Mouse (Mus musculus): ENCODE results near the gene Loxl1.

The Loxl1 gene

GRCm38 (mm10) chr9:58312944-58313359 is at the start of gene Loxl1:
TSS of gene Loxl1 (minus strand) at chr9:58313186.
- DNase-seq (ENCODE audit: low read depth) = no peak

- DNase-seq (ENCODE audit: low read depth) = no peak
These were observed 49.0 kb upstream of the Loxl1 start for GRCm38 (mm10) chr9:58361956-58362355.

DNA sequence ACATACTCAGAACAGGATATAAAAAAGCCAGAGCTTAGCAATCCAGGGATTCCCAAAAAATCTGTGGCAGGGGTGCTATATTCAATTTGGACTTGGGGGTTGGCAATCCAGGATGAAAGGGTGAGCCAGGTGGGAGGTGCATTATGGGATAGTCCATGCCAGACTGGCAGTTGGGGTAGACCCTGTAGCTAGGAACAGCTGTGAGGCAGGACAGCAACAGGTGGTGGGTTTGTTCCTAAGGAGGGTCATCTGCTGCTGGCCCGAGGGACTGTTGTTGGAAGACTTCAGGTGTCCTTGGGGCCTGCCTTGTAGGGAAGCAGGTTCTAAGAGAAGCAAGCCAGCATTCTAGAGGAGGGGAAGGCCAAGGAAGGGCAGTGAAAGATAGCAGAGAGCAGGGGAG is 48.4 kb upstream of the Loxl1 start:
- DNase-seq (ENCODE audit: low read depth) = no peak

DNA sequence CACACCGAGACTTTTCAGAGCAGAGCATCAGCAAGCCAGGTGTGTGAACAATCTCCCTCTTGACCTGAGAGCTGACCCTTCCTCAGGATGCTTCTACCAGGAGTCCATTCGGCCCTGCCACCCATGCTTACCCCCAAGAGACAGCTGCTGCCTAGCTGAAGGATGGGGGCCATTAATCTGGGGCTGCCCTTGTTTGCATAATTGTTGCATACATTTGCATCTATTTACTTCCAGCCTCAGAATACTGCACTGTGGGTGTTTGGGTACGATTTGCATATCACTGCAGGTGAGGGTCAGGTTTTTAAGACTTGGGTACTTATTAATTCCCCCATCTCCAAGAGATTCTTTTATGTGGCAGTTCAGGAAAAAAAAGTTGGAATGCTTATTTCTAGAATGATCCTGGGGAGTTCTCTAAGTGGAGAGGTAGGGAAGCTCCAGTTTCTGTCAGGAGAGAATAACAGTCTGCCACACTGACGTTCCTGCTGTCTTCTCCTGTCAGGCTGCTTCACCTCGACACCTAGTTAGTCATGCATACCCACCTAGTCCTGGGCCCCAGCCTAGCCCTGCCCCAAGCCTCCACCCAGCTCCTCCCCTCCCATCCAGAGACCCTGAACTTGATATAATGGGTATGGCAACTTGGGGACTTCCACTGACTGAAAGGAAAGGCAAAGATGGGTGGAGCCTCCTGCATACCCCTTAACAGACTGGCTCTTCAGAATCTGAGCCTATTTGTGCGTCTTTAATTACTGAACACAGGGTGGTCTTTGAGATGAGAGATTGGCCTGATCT is 42.5 kb upstream of the Loxl1 start:
- DNase-seq (ENCODE audit: low read depth) = no peak

GRCm38 (mm10) chr9:58354701-58355100 is 41.7 kb upstream of the Loxl1 start:
- no peak for DNase-seq (ENCODE audit: low read depth)

- DNase-seq (ENCODE audit: low read depth) = no peak
These were observed 40.2 kb upstream of the Loxl1 start for GRCm38 (mm10) chr9:58353224-58353623.

GRCm38 (mm10) chr9:58347795-58348194 is 34.8 kb upstream of the Loxl1 start:
- DNase-seq (ENCODE audit: low read depth) = no peak

- no peak for DNase-seq (ENCODE audit: low read depth)
These were observed 33.5 kb upstream of the Loxl1 start for GRCm38 (mm10) chr9:58346498-58346897.

DNA sequence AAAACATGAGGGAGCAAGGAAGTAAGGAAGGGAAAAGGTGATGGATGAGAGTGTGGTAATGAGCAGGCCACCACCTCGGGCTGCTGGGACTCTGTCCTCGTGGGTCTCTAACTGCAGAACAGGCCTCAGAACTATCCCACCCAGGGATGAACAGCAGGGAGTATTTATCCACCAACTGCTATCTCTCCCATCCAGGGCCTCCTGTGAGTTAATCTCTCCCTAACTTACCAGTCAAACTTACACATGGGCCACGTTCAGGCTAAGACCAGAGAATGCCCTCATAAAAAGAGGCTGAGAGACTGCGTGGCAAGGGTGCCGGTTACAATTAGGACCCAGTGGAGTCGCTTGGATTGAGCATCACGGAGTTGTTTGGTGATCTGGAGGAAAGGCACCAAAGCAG is 33.0 kb upstream of the Loxl1 start:
- DNase-seq (ENCODE audit: low read depth) = no peak

DNA sequence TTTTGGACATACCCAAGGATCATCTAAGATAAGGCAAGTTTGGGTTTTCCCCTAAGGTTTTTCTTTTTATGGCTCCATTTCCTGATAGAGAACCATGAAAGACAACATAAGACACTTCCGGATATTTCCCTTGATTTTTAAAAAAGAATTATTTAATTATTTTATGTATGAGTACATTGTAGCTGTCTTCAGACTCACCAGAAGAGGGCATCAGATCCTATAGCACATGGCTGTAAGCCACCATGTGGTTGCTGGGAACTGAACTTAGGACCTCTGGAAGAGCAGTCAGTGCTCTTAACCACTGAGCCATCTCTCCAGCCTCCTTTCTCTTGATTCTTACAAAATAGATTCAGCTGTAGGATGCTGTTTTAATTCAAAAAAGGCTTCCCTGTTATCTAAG is 28.8 kb upstream of the Loxl1 start:
- no peak for DNase-seq (ENCODE audit: low read depth)

DNA sequence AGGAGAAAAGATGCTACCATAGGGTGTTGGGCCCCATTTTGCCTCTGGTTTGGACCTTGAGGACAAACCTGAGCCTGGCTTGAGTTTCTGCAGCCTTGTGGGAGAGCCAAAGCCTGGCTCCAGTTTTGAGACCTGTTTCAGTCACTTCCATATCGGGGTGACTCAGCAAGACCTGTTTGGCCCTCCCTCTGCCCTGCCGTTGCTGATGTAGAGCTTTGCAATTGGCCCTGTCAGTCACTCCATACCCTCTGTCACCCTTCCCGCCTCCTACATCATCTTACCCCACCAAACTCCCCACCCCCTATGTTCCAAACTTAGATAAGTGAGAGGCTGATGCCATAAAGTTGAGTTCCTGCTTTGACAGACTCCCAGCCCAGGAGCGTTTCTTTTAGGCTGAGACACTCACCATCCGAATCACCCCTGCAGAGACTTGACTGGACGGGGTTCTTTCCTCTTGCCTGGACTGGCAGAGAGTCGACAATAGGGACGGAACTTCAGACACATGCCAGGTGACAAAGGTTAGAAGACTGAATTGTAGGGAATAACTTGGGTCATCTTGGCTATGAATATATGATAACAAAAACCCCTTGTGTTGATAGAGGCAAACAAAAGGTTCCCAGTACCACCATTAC is 23.8 kb upstream of the Loxl1 start:
- no peak for DNase-seq (ENCODE audit: low read depth)

DNA sequence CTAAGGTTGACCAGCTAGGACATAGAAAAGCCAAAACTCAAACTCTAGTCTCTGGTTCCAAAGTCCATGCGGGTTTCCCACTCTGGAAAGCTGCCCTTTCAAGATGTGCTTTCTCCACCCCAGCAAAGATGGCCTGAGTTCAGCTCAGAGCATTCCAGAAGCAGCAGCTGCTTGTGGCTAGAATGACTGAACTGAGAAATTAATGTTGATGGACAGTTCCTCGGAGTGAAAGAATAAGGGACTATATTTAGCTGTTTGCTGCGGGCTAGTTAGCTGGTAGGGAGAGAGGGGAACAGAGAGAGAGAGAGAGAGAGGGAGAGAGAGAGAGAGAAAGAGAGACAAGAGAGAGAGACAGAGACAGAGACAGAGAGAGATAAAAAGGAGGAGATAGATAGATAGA is 18.3 kb upstream of the Loxl1 start:
- no peak for DNase-seq (ENCODE audit: low read depth)

- DNase-seq (ENCODE audit: low read depth) = no peak
These were observed 17.3 kb upstream of the Loxl1 start for GRCm38 (mm10) chr9:58330293-58330692.

- no peak for DNase-seq (ENCODE audit: low read depth)
These were observed 14.4 kb upstream of the Loxl1 start for GRCm38 (mm10) chr9:58327382-58327781.

DNA sequence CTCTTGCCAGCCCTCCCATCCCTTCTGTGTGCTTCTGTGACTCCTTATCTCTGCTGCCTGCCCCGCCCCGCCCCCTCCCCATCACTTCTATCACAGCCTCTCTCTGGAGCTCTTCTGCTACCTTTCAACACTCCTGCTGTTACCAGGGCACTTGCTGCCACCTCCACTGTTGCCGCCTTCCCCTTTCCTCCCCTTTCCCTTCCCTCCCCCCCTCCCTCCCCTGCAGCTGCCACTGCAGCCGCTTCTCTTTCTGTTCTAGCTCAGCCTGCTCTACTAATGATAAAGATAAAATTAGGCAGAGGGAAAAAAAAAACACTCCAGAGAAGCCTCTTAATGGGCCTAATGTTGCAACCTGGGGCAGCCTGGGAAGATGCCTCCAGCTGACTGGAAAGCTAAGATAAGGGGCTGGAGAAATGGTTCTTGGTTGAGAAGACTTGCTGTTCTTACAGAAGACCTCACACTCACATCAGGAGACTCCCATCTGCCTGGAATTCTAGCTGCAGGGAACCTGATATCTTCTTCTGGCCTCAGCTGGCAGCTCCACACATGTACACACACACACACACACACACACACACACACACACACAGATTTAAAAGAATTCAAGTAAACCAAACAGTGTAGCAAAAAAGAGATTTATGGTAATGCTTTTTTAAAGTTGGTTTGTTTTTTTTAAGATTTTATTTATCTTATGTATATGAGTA is 13.6 kb upstream of the Loxl1 start:
- DNase-seq (ENCODE audit: low read depth) = no peak

GRCm38 (mm10) chr9:58321681-58322080 is 8.7 kb upstream of the Loxl1 start:
- DNase-seq (ENCODE audit: low read depth) = no peak

- DNase-seq (ENCODE audit: low read depth) = no peak
These were observed 5.3 kb upstream of the Loxl1 start for GRCm38 (mm10) chr9:58318317-58318716.

- no peak for DNase-seq (ENCODE audit: low read depth)
These were observed 4.4 kb upstream of the Loxl1 start for GRCm38 (mm10) chr9:58317381-58317780.

- DNase-seq (ENCODE audit: low read depth) = no peak
These were observed 3.8 kb upstream of the Loxl1 start for GRCm38 (mm10) chr9:58316784-58317183.

DNA sequence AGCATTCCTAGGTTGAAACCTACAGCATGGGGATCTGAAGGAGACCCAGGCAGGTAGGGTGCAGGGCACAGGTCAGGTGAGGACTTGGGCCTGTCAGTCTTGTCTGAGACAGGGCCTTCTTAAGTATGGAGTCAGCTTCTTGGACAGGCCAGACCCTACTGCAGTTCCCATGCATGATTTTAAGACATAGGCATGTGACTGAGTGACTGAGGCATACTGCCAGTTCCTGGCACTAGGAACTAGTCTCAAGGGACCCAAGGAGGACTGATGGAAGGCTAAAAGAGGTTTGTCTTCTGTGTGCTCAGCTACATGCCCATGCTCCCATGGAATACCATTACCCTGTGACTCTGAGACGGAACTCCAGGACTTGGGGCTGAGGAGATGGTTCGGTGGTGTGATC is 2.9 kb upstream of the Loxl1 start:
- no peak for DNase-seq (ENCODE audit: low read depth)

DNA sequence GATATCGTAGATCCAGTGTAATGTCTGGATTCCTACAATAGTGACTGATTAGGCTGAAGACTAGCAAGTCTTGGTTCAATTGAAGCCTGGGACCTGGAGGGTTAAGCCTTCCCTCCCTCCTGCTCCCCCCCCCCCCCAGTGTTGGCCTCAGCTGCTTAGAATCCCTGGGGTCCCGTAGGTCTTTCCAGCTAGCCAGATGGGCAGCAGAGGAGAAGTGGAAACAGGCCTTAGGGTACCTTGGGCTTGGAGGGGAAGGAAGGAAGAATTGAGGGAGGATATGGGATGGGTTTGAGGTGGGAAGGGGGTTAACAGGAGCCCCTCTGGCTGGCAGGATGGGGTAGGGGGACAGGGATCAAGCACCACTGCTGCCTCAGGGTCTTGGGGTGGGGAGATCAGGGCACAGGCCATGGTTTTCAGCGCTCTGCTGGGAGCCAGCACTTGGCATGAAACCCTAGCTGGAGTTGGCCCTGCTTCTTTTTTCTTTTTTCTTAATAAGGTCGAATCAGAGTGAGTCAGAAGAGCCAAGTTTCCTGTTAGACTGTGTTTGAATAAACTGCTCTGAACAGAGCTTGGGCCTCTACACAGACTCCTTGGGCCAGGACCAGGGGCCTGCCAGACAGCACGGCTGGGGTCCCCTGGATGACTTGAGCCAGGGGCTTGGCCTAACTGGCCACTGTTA is 1.8 kb upstream of the Loxl1 start:
- no peak for DNase-seq (ENCODE audit: low read depth)

GRCm38 (mm10) chr9:58312196-58312943 is 616 bp downstream of the Loxl1 start:
- DNase-seq (ENCODE audit: low read depth) = no peak

All from naive thymus-derived CD4-positive, alpha-beta T cell, adult 2 months (primary cell).